Mouse (Mus musculus) small intestine, adult 2 months (tissue): ENCODE data around the gene Unc119b. TPM values are rescaled to one million over a fixed set of nuclear protein-coding genes. Genes with fewer than 3 reads are reported as not detected.

ENCODE experiments used
- H3K27ac ChIP-seq: fragments of 200-500 bp; 2 replicates; pipeline ENCODE4 v1.5.1; 2012; ENCODE audit warnings: low read depth, low read length, control low read depth, inconsistent platforms; ENCODE audit not compliant: insufficient read depth
- H3K27me3 ChIP-seq: fragments of 200-500 bp; 2 replicates; pipeline ENCODE4 v1.6.1; 2012; ENCODE audit warnings: mild to moderate bottlenecking, moderate library complexity, low read length, inconsistent platforms; ENCODE audit not compliant: control insufficient read depth, insufficient read depth
- H3K36me3 ChIP-seq: fragments of 200-500 bp; 2 replicates; pipeline ENCODE4 v1.6.1; 2012; ENCODE audit warnings: mild to moderate bottlenecking, low read length, control low read depth, inconsistent platforms; ENCODE audit not compliant: control insufficient read depth, insufficient read depth
- H3K4me1 ChIP-seq: fragments of 200-500 bp; 2 replicates; pipeline ENCODE4 v1.6.1; 2012; ENCODE audit warnings: low read length, inconsistent platforms, mixed read lengths; ENCODE audit not compliant: control insufficient read depth, insufficient read depth, insufficient read length
- H3K4me3 ChIP-seq: fragments of 200-500 bp; 2 replicates; pipeline ENCODE4 v1.5.1; 2012; ENCODE audit warnings: low read depth, mild to moderate bottlenecking, control low read depth, inconsistent platforms, low read length, moderate library complexity
- CTCF ChIP-seq: fragments of 200-500 bp; IDR thresholded peaks from 2 replicates; pipeline ENCODE4 v1.5.1; 2012; ENCODE audit warnings: low read depth, mild to moderate bottlenecking, control low read depth, inconsistent platforms, low read length, moderate library complexity, mixed read lengths; ENCODE audit not compliant: insufficient replicate concordance, insufficient read length; ENCODE audit errors: extremely low read depth
- POLR2A ChIP-seq: fragments of 200-500 bp; IDR thresholded peaks from 2 replicates; pipeline ENCODE4 v1.6.1; 2012; ENCODE audit warnings: low read depth, mild to moderate bottlenecking, control low read depth, inconsistent platforms, low read length, moderate library complexity
- WGBS: fragments of 180-500 bp; shearing (Covaris S2); methylation state at CpG from one replicate; pipeline ENCODE4 v1.1.7; 2018; 5-methylcytosine and 5-hydroxymethylcytosine counted together
- polyA plus RNA-seq: library from polyadenylated mRNA; depleted of rRNA; stranded (reverse); fragments of >200 nt; gene quantifications from 2 replicates; pipeline ENCODE4 v1.2.3, GENCODE M21; 2012

Gene Unc119b
- polyA plus RNA-seq, 1 experiment = 26.5 TPM

GRCm38 (mm10) chr5:115099530-115099929 is 35.2 kb downstream of the Unc119b start:
- 72% methylated on average over 5 of the region's 5 CpGs for WGBS
- TF ChIP-seq POLR2A (no peak), CTCF (no peak)
- H3K27me3 ChIP-seq = no peaks in the 10 kb centered on the region
- H3K4me3 ChIP-seq = no peak overlapping the region
- H3K36me3 ChIP-seq = peaks cover 44% of the 10 kb centered on the region
- H3K27ac ChIP-seq = no peak overlapping the region
- no peaks in the 10 kb centered on the region for H3K4me1 ChIP-seq

- WGBS = 99% methylated on average over 8 of the region's 8 CpGs
- H3K27ac ChIP-seq = no peak within 1 kb of the TSS
- H3K36me3 ChIP-seq = peaks cover 46% of the 10 kb centered on the region
These were observed 36.6 kb downstream of the Unc119b start, which contains the start of gene Gm10401 for GRCm38 (mm10) chr5:115098195-115098594. Gm10401 (minus strand) TSS chr5:115098295.

GRCm38 (mm10) chr5:115091776-115092175 is 43.0 kb downstream of the Unc119b start:
- Histone ChIP-seq H3K36me3 (peaks cover 53% of the 10 kb centered on the region), H3K27me3 (no peaks in the 10 kb centered on the region), H3K4me1 (peaks cover 6% of the 10 kb centered on the region; the same call in 1 of the 2 replicates), H3K27ac (no peak overlapping the region), H3K4me3 (no peak overlapping the region)
- 93% methylated on average over 6 of the region's 6 CpGs for WGBS
- TF ChIP-seq CTCF (no peak), POLR2A (no peak)

More at GRCm38 (mm10) chr5:115098195-115098594, 36.6 kb downstream of the Unc119b start, which contains the start of gene Gm10401:
- H3K4me1 ChIP-seq = no peaks in the 10 kb centered on the region
- no peaks in the 10 kb centered on the region for H3K27me3 ChIP-seq
- TF ChIP-seq POLR2A = no peak
- no peak for TF ChIP-seq CTCF
- no peak within 1 kb of the TSS for H3K4me3 ChIP-seq

- H3K27me3 ChIP-seq = no peaks in the 10 kb centered on the region
- 31% methylated on average over 3 of the region's 3 CpGs for WGBS
- H3K36me3 ChIP-seq = peaks cover 52% of the 10 kb centered on the region
- H3K4me1 ChIP-seq = peaks cover 6% of the 10 kb centered on the region; the same call in 1 of the 2 replicates
- TF ChIP-seq POLR2A (no peak), CTCF (no peak)
- no peak overlapping the region for H3K4me3 ChIP-seq
- peak overlapping the region; percentile 48; the same call in 1 of the 2 replicates for H3K27ac ChIP-seq
These were observed 43.8 kb downstream of the Unc119b start for GRCm38 (mm10) chr5:115091015-115091414.

GRCm38 (mm10) chr5:115089592-115090268 is 45.0 kb downstream of the Unc119b start:
- peak overlapping the region; percentile 76 for H3K27ac ChIP-seq

GRCm38 (mm10) chr5:115085675-115086074 is 49.1 kb downstream of the Unc119b start:
- H3K36me3 ChIP-seq = peaks cover 67% of the 10 kb centered on the region
- no peak overlapping the region for H3K27ac ChIP-seq
- TF ChIP-seq POLR2A = no peak
- no peak for TF ChIP-seq CTCF
- H3K27me3 ChIP-seq = no peaks in the 10 kb centered on the region
- peaks cover 8% of the 10 kb centered on the region; the same call in 1 of the 2 replicates for H3K4me1 ChIP-seq
- WGBS = 98% methylated on average over 2 of the region's 2 CpGs
- no peak overlapping the region for H3K4me3 ChIP-seq

More at GRCm38 (mm10) chr5:115089592-115090268, 45.0 kb downstream of the Unc119b start:
- no peaks in the 10 kb centered on the region for H3K27me3 ChIP-seq
- H3K4me1 ChIP-seq = peaks cover 7% of the 10 kb centered on the region; the same call in 1 of the 2 replicates
- 26% methylated on average over 5 of the region's 5 CpGs for WGBS
- no peak for TF ChIP-seq POLR2A
- peak; percentile 59; the same call in 1 of the 2 replicates for TF ChIP-seq CTCF
- no peak overlapping the region for H3K4me3 ChIP-seq
- peaks cover 48% of the 10 kb centered on the region for H3K36me3 ChIP-seq

- Histone ChIP-seq H3K27me3 (no peaks in the 10 kb centered on the region), H3K4me1 (0 out of 2 replicates have a peak, but pooled peaks cover 3% of the 10 kb centered on the region), H3K36me3 (peaks cover 54% of the 10 kb centered on the region), H3K27ac (no peak overlapping the region), H3K4me3 (no peak overlapping the region)
- no peak for TF ChIP-seq POLR2A
- no peak for TF ChIP-seq CTCF
- 82% methylated on average over 6 of the region's 6 CpGs for WGBS
These were observed 51.3 kb downstream of the Unc119b start for GRCm38 (mm10) chr5:115083492-115083891.
